Mouse (Mus musculus) liver, postnatal 0 days (tissue): ENCODE measurements at regions not wholly inside any gene's neighbourhood (a gene's known extent, or its start where the extent isn't known, plus 50 kb on each side); places are given as distances from the start of the nearest gene placed in this dataset.

ENCODE experiments used
- ATAC-seq: fragments of 200-750 bp; cut with Nextera tagmentation; 2 replicates; pipeline ENCODE4 v1.8.0; 2017; ENCODE audit warnings: mild to moderate bottlenecking, moderate library complexity
- DNase-seq: peaks from one replicate; pipeline ENCODE4 v3.0.0-alpha.2; 2016
- H3K27ac ChIP-seq: fragments of 300-500 bp; sonication (generic); 2 replicates; pipeline ENCODE4 v1.5.1; 2014; ENCODE audit warnings: antibody characterized with exemption, moderate library complexity, mild to moderate bottlenecking, low read depth
- H3K27me3 ChIP-seq: fragments of 300-500 bp; sonication (generic); 2 replicates; pipeline ENCODE4 v1.6.1; 2014; ENCODE audit warnings: low read length, control low read depth, mixed read lengths; ENCODE audit not compliant: insufficient read depth
- H3K36me3 ChIP-seq: fragments of 300-500 bp; sonication (generic); replicated peaks from 2 replicates; pipeline ENCODE4 v1.6.1; 2014; ENCODE audit warnings: mild to moderate bottlenecking, control low read depth, low read length, moderate library complexity, mixed read lengths; ENCODE audit not compliant: insufficient read depth
- H3K4me1 ChIP-seq: fragments of 300-500 bp; sonication (generic); 2 replicates; pipeline ENCODE4 v1.6.1; 2014; ENCODE audit warnings: antibody characterized with exemption, mild to moderate bottlenecking, control low read depth; ENCODE audit not compliant: insufficient read depth
- H3K4me2 ChIP-seq: fragments of 300-500 bp; sonication (generic); 2 replicates; pipeline ENCODE4 v1.6.1; 2014; ENCODE audit warnings: low read depth, mild to moderate bottlenecking, low read length, moderate library complexity, mixed read lengths
- H3K4me3 ChIP-seq: fragments of 300-500 bp; sonication (generic); 2 replicates; pipeline ENCODE4 v1.5.1; 2014; ENCODE audit warnings: low read depth, low read length
- H3K9ac ChIP-seq: fragments of 300-500 bp; sonication (generic); replicated peaks from 2 replicates; pipeline ENCODE4 v1.6.1; 2014; ENCODE audit warnings: mild to moderate bottlenecking, moderate library complexity
- H3K9me3 ChIP-seq: fragments of 300-500 bp; sonication (generic); 2 replicates; pipeline ENCODE4 v1.6.1; 2016; ENCODE audit warnings: mild to moderate bottlenecking, control low read depth, low read length, mixed read lengths
- CTCF ChIP-seq: sonication (generic); IDR thresholded peaks from 2 replicates; pipeline ENCODE4 v1.5.1; 2016; ENCODE audit warnings: antibody characterized with exemption, low read depth
- EP300 ChIP-seq: IDR thresholded peaks from 2 replicates; pipeline ENCODE4 v1.6.1; 2016; ENCODE audit warnings: antibody characterized with exemption, low read depth, mild to moderate bottlenecking
- WGBS: fragments of 180-500 bp; shearing (Covaris S2); extraction: QIAGEN DNeasy Blood & Tissue Kit; methylation state at CpG from one replicate; pipeline ENCODE4 v1.1.7; 2014; ENCODE audit not compliant: insufficient replicate concordance; 5-methylcytosine and 5-hydroxymethylcytosine counted together

DNA sequence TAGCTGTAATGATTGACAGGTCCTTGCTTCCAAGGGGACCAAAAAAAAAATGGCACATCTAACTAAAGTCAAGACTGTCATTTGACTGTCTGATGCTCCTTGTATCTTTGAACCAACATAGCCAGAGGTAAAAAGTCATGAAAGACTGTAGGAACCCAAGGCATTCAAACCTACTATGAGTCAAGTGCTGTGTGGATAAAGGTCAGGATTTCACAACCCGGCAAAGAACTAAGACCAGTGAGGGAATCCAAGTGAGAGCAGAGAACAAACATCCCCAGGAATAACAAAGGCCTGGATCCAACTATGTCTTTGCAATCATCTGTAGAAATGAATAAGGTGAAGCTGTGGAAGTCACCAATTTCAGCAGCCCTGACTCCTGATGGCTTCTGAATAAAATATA is 218.2 kb upstream of the Usp24 start:
- Histone ChIP-seq H3K9me3 (no peaks in the 10 kb centered on the region), H3K9ac (no peak overlapping the region), H3K4me2 (no peak overlapping the region), H3K4me3 (no peak overlapping the region), H3K36me3 (no peaks in the 10 kb centered on the region), H3K27ac (no peak overlapping the region), H3K27me3 (no peaks in the 10 kb centered on the region), H3K4me1 (no peaks in the 10 kb centered on the region)
- DNase-seq (no peak), ATAC-seq (no peak)
- TF ChIP-seq EP300 = no peak
- TF ChIP-seq CTCF = no peak
- 73% methylated on average over 1 of the region's 1 CpGs for WGBS

- H3K27ac ChIP-seq = no peak overlapping the region
- TF ChIP-seq CTCF = no peak
- TF ChIP-seq EP300 = no peak
- DNase-seq = no peak
- no peak overlapping the region for H3K4me2 ChIP-seq
- WGBS = 41% methylated on average over 11 of the region's 11 CpGs
- H3K9ac ChIP-seq = no peak overlapping the region
- no peaks in the 10 kb centered on the region for H3K27me3 ChIP-seq
- H3K4me3 ChIP-seq = no peak overlapping the region
- H3K36me3 ChIP-seq = no peaks in the 10 kb centered on the region
- no peak for ATAC-seq
- no peaks in the 10 kb centered on the region for H3K9me3 ChIP-seq
- no peaks in the 10 kb centered on the region for H3K4me1 ChIP-seq
Observed at GRCm38 (mm10) chr4:106100211-106101025, 215.6 kb upstream of the Usp24 start.

- DNase-seq = no peak
- no peaks in the 10 kb centered on the region for H3K27me3 ChIP-seq
Observed at GRCm38 (mm10) chr4:106101904-106102303, 214.1 kb upstream of the Usp24 start.

GRCm38 (mm10) chr4:106102451-106102977 is 213.5 kb upstream of the Usp24 start:
- Histone ChIP-seq H3K27me3 (no peaks in the 10 kb centered on the region), H3K4me1 (no peaks in the 10 kb centered on the region), H3K9me3 (no peaks in the 10 kb centered on the region), H3K4me2 (no peak overlapping the region), H3K4me3 (no peak overlapping the region), H3K36me3 (no peaks in the 10 kb centered on the region), H3K27ac (no peak overlapping the region), H3K9ac (no peak overlapping the region)
- TF ChIP-seq EP300 (no peak), CTCF (no peak)
- 62% methylated on average over 7 of the region's 7 CpGs for WGBS
- no peak for DNase-seq
- no peak for ATAC-seq

More at GRCm38 (mm10) chr4:106101904-106102303, 214.1 kb upstream of the Usp24 start:
- Histone ChIP-seq H3K36me3 (no peaks in the 10 kb centered on the region), H3K9me3 (no peaks in the 10 kb centered on the region), H3K9ac (no peak overlapping the region), H3K4me2 (no peak overlapping the region), H3K27ac (no peak overlapping the region), H3K4me3 (no peak overlapping the region), H3K4me1 (no peaks in the 10 kb centered on the region)
- ATAC-seq = no peak
- WGBS = 51% methylated on average over 5 of the region's 5 CpGs
- no peak for TF ChIP-seq CTCF
- TF ChIP-seq EP300 = no peak

DNA sequence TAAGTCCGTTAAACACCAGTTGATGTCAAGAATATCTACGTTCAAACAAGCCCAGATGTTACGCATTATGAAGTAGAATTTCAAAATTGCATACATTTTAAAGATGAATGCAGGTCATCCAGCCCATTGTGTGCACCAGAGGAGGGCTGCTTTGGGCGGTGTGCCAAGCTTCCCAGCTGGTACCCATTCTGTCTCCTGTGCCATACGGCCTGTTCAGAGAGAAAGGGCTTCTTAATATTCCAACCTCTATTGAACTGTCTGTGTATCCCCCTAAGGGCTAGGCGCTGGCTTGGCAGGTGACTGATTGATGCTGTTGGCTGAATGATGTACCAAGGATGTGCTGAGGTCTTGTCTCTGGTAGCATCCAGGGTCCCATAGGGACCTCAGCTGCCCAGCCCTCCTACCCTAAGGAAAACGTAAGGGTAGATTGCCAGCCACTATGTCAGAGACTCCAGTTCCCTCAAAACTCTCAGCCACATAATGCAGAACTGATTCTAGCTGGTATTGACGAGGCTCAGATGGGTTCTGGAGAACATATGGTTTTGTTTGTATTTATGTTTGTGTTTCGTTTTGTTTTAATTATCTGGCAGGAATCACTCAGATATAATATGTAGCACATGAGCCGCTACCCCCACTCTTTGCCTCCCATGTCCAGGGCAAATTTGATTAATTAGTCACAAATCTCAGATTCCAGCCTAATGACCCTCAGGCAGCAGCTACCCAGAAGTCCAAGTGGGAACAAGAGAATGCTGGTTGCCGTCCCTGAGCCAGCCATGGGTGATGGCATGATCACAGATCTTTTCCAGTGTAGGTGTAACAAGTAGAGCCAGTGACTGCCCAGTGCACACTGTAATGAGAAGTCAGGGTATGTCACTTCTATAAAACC is 212.0 kb upstream of the Usp24 start:
- Histone ChIP-seq H3K4me2 (no peak overlapping the region), H3K9ac (no peak overlapping the region), H3K9me3 (no peaks in the 10 kb centered on the region), H3K36me3 (no peaks in the 10 kb centered on the region), H3K4me1 (no peaks in the 10 kb centered on the region), H3K27me3 (no peaks in the 10 kb centered on the region), H3K27ac (no peak overlapping the region), H3K4me3 (no peak overlapping the region)
- TF ChIP-seq EP300 = no peak
- no peak for TF ChIP-seq CTCF
- DNase-seq (no peak), ATAC-seq (no peak)
- 71% methylated on average over 11 of the region's 11 CpGs for WGBS

GRCm38 (mm10) chr4:106112981-106113380 is 203.0 kb upstream of the Usp24 start:
- H3K9me3 ChIP-seq = no peaks in the 10 kb centered on the region
- no peak overlapping the region for H3K9ac ChIP-seq
- no peaks in the 10 kb centered on the region for H3K4me1 ChIP-seq
- H3K36me3 ChIP-seq = no peaks in the 10 kb centered on the region
- H3K27ac ChIP-seq = no peak overlapping the region
- no peak overlapping the region for H3K4me2 ChIP-seq
- H3K4me3 ChIP-seq = no peak overlapping the region
- ATAC-seq = no peak
- no peak for TF ChIP-seq CTCF
- TF ChIP-seq EP300 = no peak
- no peaks in the 10 kb centered on the region for H3K27me3 ChIP-seq
- no peak for DNase-seq
